Mouse (Mus musculus) erythroblast, embryonic 14.5 days (primary cell): ENCODE data around the gene Phf14.

Source experiments
- GATA1 ChIP-seq: IDR thresholded peaks from 2 replicates; pipeline ENCODE4 v1.6.1; 2012; ENCODE audit warnings: low read length, inconsistent platforms, mixed read lengths
- TAL1 ChIP-seq: IDR thresholded peaks from 3 replicates; pipeline ENCODE4 v1.6.1; 2012; ENCODE audit warnings: low read length, inconsistent platforms, mixed read lengths

GRCm38 (mm10) chr6:12012103-12012502, 104.5 kb downstream of the Phf14 start:
- TF ChIP-seq GATA1 (no peak), TAL1 (no peak)
